Mouse (Mus musculus): ENCODE data around the gene Acadvl. TPM values are rescaled to one million over a fixed set of nuclear protein-coding genes. Genes with fewer than 3 reads are reported as not detected.
A peak's percentile ranks its signal among the peaks of the same experiment; 100 is the strongest.

Gene Acadvl
- total RNA-seq (2017): 43.7 and 46.0 TPM in 2 replicates

- peak; percentile 88 for ATAC-seq (replicated peaks; ENCODE audit: low read depth, poor library complexity, severe bottlenecking)
These were observed at the start of gene Acadvl for GRCm38 (mm10) chr11:70014880-70015558. Gene Acadvl, minus strand, starts transcription at chr11:70015411.

- no peak for ATAC-seq (replicated peaks; ENCODE audit: low read depth, poor library complexity, severe bottlenecking)
These were observed 47.8 kb upstream of the Acadvl start for GRCm38 (mm10) chr11:70063053-70063452.

- ATAC-seq (replicated peaks; ENCODE audit: low read depth, poor library complexity, severe bottlenecking): no peak
These were observed 44.7 kb upstream of the Acadvl start for GRCm38 (mm10) chr11:70059930-70060329.

- no peak for ATAC-seq (replicated peaks; ENCODE audit: low read depth, poor library complexity, severe bottlenecking)
These were observed 42.6 kb upstream of the Acadvl start for GRCm38 (mm10) chr11:70057805-70058204.

GRCm38 (mm10) chr11:70055618-70056214, 40.5 kb upstream of the Acadvl start:
- peak; percentile 94 for ATAC-seq (replicated peaks; ENCODE audit: low read depth, poor library complexity, severe bottlenecking)

GRCm38 (mm10) chr11:70053898-70054570, 38.8 kb upstream of the Acadvl start, which contains the start of gene Asgr1:
Gene Asgr1, plus strand, starts transcription at chr11:70054085.
- no peak for ATAC-seq (replicated peaks; ENCODE audit: low read depth, poor library complexity, severe bottlenecking)

GRCm38 (mm10) chr11:70053156-70053555, 37.9 kb upstream of the Acadvl start:
- ATAC-seq (replicated peaks; ENCODE audit: low read depth, poor library complexity, severe bottlenecking): no peak

- ATAC-seq (replicated peaks; ENCODE audit: low read depth, poor library complexity, severe bottlenecking): no peak
These were observed 34.6 kb upstream of the Acadvl start for GRCm38 (mm10) chr11:70049816-70050215.

- ATAC-seq (replicated peaks; ENCODE audit: low read depth, poor library complexity, severe bottlenecking): no peak
These were observed 34.2 kb upstream of the Acadvl start for GRCm38 (mm10) chr11:70049366-70049765.

- no peak for ATAC-seq (replicated peaks; ENCODE audit: low read depth, poor library complexity, severe bottlenecking)
These were observed 30.2 kb upstream of the Acadvl start for GRCm38 (mm10) chr11:70045435-70045834.

- ATAC-seq (replicated peaks; ENCODE audit: low read depth, poor library complexity, severe bottlenecking): no peak
These were observed 28.5 kb upstream of the Acadvl start for GRCm38 (mm10) chr11:70043665-70044064.

GRCm38 (mm10) chr11:70042309-70043085, 27.3 kb upstream of the Acadvl start:
- ATAC-seq (replicated peaks; ENCODE audit: low read depth, poor library complexity, severe bottlenecking): no peak

- ATAC-seq (replicated peaks; ENCODE audit: low read depth, poor library complexity, severe bottlenecking): no peak
These were observed 25.0 kb upstream of the Acadvl start for GRCm38 (mm10) chr11:70040184-70040583.

GRCm38 (mm10) chr11:70039631-70040030, 24.4 kb upstream of the Acadvl start:
- ATAC-seq (replicated peaks; ENCODE audit: low read depth, poor library complexity, severe bottlenecking): no peak

- no peak for ATAC-seq (replicated peaks; ENCODE audit: low read depth, poor library complexity, severe bottlenecking)
These were observed 23.0 kb upstream of the Acadvl start for GRCm38 (mm10) chr11:70038174-70038573.

- ATAC-seq (replicated peaks; ENCODE audit: low read depth, poor library complexity, severe bottlenecking): no peak
These were observed 16.1 kb upstream of the Acadvl start for GRCm38 (mm10) chr11:70031321-70031670.

GRCm38 (mm10) chr11:70030651-70031320, 15.6 kb upstream of the Acadvl start:
- no peak for ATAC-seq (replicated peaks; ENCODE audit: low read depth, poor library complexity, severe bottlenecking)

- ATAC-seq (replicated peaks; ENCODE audit: low read depth, poor library complexity, severe bottlenecking): no peak
These were observed 14.8 kb upstream of the Acadvl start for GRCm38 (mm10) chr11:70029829-70030550.

- peak; percentile 76 for ATAC-seq (replicated peaks; ENCODE audit: low read depth, poor library complexity, severe bottlenecking)
These were observed 14.1 kb upstream of the Acadvl start for GRCm38 (mm10) chr11:70029130-70029801.

Data from common myeloid progenitor, adult 5-6 weeks (primary cell).